Mouse (Mus musculus) limb, embryonic 11.5 days (tissue): ENCODE data around the gene Bcam. TPM values are rescaled to one million over a fixed set of nuclear protein-coding genes. Genes with fewer than 3 reads are reported as not detected.

Experiments
- ATAC-seq: fragments of 200-750 bp; cut with Nextera tagmentation; 2 replicates; pipeline ENCODE4 v1.8.0; 2017; ENCODE audit warnings: low read depth; ENCODE audit not compliant: insufficient number of reproducible peaks, low FRiP score, low TSS enrichment
- DNase-seq: peaks from one replicate; pipeline ENCODE4 v3.0.0-alpha.2; 2015; ENCODE audit warnings: low spot score
- H3K27ac ChIP-seq: fragments of 300-500 bp; sonication (generic); replicated peaks from 2 replicates; pipeline ENCODE4 v1.5.1; 2014; ENCODE audit warnings: low read depth, mild to moderate bottlenecking, low read length
- H3K27me3 ChIP-seq: fragments of 300-500 bp; sonication (generic); 2 replicates; pipeline ENCODE4 v1.6.1; 2014; ENCODE audit warnings: mild to moderate bottlenecking, low read length, mixed read lengths; ENCODE audit not compliant: control insufficient read depth, insufficient read depth
- H3K36me3 ChIP-seq: fragments of 300-500 bp; sonication (generic); 2 replicates; pipeline ENCODE4 v1.6.1; 2014; ENCODE audit warnings: mild to moderate bottlenecking, low read length, moderate library complexity, mixed read lengths; ENCODE audit not compliant: control insufficient read depth, insufficient read depth
- H3K4me1 ChIP-seq: fragments of 300-500 bp; sonication (generic); 2 replicates; pipeline ENCODE4 v1.6.1; 2014; ENCODE audit warnings: low read length, mixed read lengths; ENCODE audit not compliant: control insufficient read depth, insufficient read depth
- H3K4me2 ChIP-seq: fragments of 300-500 bp; sonication (generic); 2 replicates; pipeline ENCODE4 v1.6.1; 2014; ENCODE audit warnings: low read depth, mild to moderate bottlenecking, moderate library complexity; ENCODE audit not compliant: severe bottlenecking
- H3K4me3 ChIP-seq: fragments of 300-500 bp; sonication (generic); 2 replicates; pipeline ENCODE4 v1.5.1; 2014; ENCODE audit warnings: low read depth, low read length
- H3K9ac ChIP-seq: fragments of 300-500 bp; sonication (generic); 2 replicates; pipeline ENCODE4 v1.6.1; 2014; ENCODE audit warnings: mild to moderate bottlenecking, low read length
- H3K9me3 ChIP-seq: fragments of 300-500 bp; sonication (generic); 2 replicates; pipeline ENCODE4 v1.6.1; 2016; ENCODE audit warnings: low read length; ENCODE audit not compliant: control insufficient read depth
- WGBS: fragments of 180-500 bp; shearing (Covaris S2); extraction: QIAGEN DNeasy Blood & Tissue Kit; methylation state at CpG from one replicate; pipeline ENCODE4 v1.1.7; 2014; 5-methylcytosine and 5-hydroxymethylcytosine counted together
- polyA plus RNA-seq: library from polyadenylated mRNA; unstranded; fragments of >200 nt; fragmentation: Nextera tagmentation; extraction: Ambion mirVana; gene quantifications from 2 replicates; pipeline ENCODE4 v1.2.1, GENCODE M21; 2014

Bcam gene
- polyA plus RNA-seq, 1 experiment from 2014 or later = 44.1 TPM

GRCm38 (mm10) chr7:19712414-19712813 lies 58.4 kb downstream of the Bcam start:
- DNase-seq = no peak
- H3K27ac ChIP-seq = no peak overlapping the region
- 85% methylated on average over 4 of the region's 4 CpGs for WGBS
- H3K27me3 ChIP-seq = no peaks in the 10 kb centered on the region
- no peak overlapping the region for H3K9ac ChIP-seq
- peaks cover 26% of the 10 kb centered on the region for H3K36me3 ChIP-seq
- H3K4me2 ChIP-seq = no peak overlapping the region
- H3K4me3 ChIP-seq = no peak overlapping the region
- peaks cover 2% of the 10 kb centered on the region; the same call in 1 of the 2 replicates for H3K4me1 ChIP-seq
- H3K9me3 ChIP-seq = no peaks in the 10 kb centered on the region
- no peak for ATAC-seq

DNA sequence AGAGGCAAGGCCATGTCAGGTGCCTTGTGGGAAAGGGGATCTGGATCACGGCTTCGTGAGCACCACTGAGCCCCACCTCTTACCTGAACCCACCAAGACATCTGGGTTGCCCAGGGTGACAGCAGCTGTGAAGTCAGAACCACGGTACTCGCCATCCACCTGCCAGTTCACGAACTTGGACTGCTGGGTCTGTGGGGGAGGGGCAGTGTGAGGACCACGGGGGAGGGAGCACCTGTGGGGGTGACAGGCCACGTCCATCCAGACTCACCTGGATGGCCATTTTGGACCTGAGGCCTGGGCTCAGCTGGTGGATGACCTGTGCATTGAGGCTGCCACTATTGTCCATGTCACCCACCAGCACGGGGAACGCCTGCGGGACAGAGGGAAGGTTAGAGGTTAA lies 60.2 kb downstream of the Bcam start:
- Histone ChIP-seq H3K9ac (no peak overlapping the region), H3K27ac (no peak overlapping the region), H3K4me3 (no peak overlapping the region), H3K27me3 (no peaks in the 10 kb centered on the region), H3K4me2 (no peak overlapping the region), H3K4me1 (peaks cover 2% of the 10 kb centered on the region; the same call in 1 of the 2 replicates), H3K36me3 (peaks cover 28% of the 10 kb centered on the region), H3K9me3 (no peaks in the 10 kb centered on the region)
- 93% methylated on average over 10 of the region's 10 CpGs for WGBS
- no peak for ATAC-seq
- DNase-seq = no peak

Other genes starting within 250 kb of the Bcam start
- 3.9 and 5.5 TPM in 2 replicates for gene Ppp1r37, start 207.9 kb downstream of the Bcam start, polyA plus RNA-seq
- 0.21 and 0.52 TPM in 2 replicates for gene Zfp296, start 193.7 kb downstream of the Bcam start, polyA plus RNA-seq
- gene Gemin7, start 193.4 kb downstream of the Bcam start, polyA plus RNA-seq = 183 and 185 TPM in 2 replicates
- 55.9 and 61.5 TPM in 2 replicates for gene Clasrp, start 166.5 kb downstream of the Bcam start, polyA plus RNA-seq
- gene Relb, start 141.6 kb downstream of the Bcam start, polyA plus RNA-seq = 4.7 and 5.3 TPM in 2 replicates
- 91.6 and 97.3 TPM in 2 replicates for gene Clptm1, start 106.0 kb downstream of the Bcam start, polyA plus RNA-seq
- 0.44 and 0.77 TPM in 2 replicates for gene Apoc2, start 93.1 kb downstream of the Bcam start, polyA plus RNA-seq
- not detected in 2 replicates for gene Gm44805, start 89.6 kb downstream of the Bcam start, polyA plus RNA-seq
- gene Apoc4, start 89.5 kb downstream of the Bcam start, polyA plus RNA-seq = not detected in 2 replicates
- gene Apoc1, start 78.4 kb downstream of the Bcam start, polyA plus RNA-seq = 4.5 and 5.0 TPM in 2 replicates
- 83.0 and 83.4 TPM in 2 replicates for gene Apoe, start 71.8 kb downstream of the Bcam start, polyA plus RNA-seq
- 154 and 163 TPM in 2 replicates for gene Tomm40, start 55.6 kb downstream of the Bcam start, polyA plus RNA-seq
- gene Nectin2, start 20.5 kb downstream of the Bcam start, polyA plus RNA-seq = 59.3 and 63.2 TPM in 2 replicates
- 0.75 and 1.3 TPM in 2 replicates for gene Cblc, start 25.8 kb upstream of the Bcam start, polyA plus RNA-seq
- gene Bcl3, start 51.8 kb upstream of the Bcam start, polyA plus RNA-seq = 0.71 and 1.2 TPM in 2 replicates
- not detected in 2 replicates for gene Gm19345, start 81.0 kb upstream of the Bcam start, polyA plus RNA-seq
- not detected in 2 replicates for gene Ceacam16, start 90.3 kb upstream of the Bcam start, polyA plus RNA-seq
- gene Ceacam19, start 116.9 kb upstream of the Bcam start, polyA plus RNA-seq = not detected in 2 replicates
- gene Pvr, start 150.1 kb upstream of the Bcam start, polyA plus RNA-seq = 3.9 and 4.7 TPM in 2 replicates
- gene Igsf23, start 179.7 kb upstream of the Bcam start, polyA plus RNA-seq = 0.14 and 0.48 TPM in 2 replicates
- not detected in 2 replicates for gene Ceacam20, start 194.4 kb upstream of the Bcam start, polyA plus RNA-seq
- gene Nlrp9b, start 220.4 kb upstream of the Bcam start, polyA plus RNA-seq = 0.08 TPM in 1 of 2 replicates, not detected in the other